Mouse (Mus musculus): ENCODE measurements around the gene Gm45902.

The Gm45902 gene

DNA sequence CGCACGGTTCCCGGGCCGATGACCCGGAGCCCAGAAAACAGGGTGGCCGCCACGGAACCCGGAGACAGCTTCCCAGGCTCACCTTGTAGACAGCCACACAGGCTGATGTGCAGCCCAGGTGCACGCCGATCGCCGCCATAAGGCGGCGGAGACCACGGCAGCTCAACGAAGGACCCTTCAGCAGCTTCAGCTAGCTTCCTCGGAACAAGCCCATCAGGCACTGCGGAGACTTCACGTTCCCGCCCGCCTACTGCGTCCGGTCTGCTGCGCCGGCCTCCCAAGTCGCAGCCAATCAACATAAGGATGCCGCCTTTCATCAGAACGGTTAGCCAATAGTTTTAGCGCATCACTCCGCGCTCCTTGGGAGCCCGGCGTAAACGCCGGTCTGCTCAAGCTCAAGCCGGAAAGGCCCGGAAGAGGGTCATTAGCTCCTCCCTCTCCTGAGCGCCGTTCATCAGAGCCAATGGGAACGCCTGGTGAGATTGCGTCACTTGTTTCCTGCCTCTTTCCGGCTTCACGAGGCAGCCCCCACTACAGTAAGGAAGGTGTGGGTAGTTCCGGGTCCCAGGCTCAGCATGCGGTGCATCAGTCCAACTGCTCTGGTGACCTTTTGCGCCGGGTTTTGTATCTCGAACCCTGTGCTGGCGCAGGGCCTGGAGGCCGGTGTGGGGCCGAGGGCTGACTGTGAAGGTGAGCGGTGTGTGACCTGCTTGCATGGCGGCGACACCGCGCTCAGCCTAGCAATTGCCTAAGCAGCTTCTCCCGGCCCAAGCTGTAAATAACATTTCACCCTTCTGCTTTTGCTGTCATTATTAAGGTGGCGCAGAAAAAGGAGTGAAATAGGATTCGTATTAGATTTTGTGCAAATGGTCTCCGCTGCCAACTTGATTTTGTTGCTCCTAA is at the start of gene Gm45902, which contains the start of the genes Hspa14 and Cdnf:
Gm45902 (minus strand) TSS at position 239 of the 903 bp plus-strand sequence.
Hspa14 (minus strand) TSS at position 263 of the 903 bp plus-strand sequence.
Cdnf (plus strand) TSS at position 479 of the 903 bp plus-strand sequence.
- in situ Hi-C loops (cut with MboI, MseI): no loop called here

DNA sequence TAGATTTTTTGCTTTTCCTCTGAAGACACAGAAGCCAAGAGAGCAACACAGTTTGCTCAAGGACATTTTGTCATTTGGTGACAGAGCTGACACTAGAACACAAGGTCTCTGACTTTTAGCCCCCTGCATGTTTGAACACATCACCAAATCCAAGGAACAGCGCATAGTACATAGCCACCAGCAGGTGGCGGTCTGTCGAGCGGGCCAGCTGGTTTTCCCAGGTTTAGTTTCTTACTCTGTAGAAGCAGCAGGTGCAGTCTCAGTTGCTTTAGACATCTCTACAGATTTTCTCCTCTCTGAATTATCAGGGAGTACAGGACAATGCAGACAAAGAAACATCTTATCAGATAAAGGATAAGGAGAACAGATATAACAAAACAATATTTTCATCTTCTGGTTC is 34.0 kb upstream of the Gm45902 start:
- in situ Hi-C loops (cut with MboI, MseI): loop anchor here (5.0 kb wide), 1 partner anchor 216 kb away; no protein-coding TSS in a partner anchor

DNA sequence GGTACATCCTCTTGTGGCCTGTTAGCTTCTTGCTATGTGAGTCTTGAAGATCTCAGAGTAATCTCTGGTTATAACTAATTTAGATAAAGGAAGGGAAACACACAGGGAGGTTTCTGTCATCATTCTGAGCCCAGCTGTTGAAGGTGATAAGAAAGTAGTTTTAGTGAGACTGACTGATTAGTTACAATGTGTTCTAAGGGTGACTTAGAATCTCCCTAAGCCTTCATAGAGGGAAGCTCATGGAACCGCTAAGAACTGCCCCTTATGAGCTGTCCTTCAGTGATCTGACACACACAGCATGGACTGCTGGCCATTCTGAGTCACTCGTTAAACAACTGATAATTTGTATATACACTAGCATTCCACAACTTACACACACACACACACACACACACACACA is 33.5 kb upstream of the Gm45902 start:
- in situ Hi-C loops (cut with MboI, MseI): loop anchor here (5.0 kb wide), 1 partner anchor 216 kb away; no protein-coding TSS in a partner anchor

DNA sequence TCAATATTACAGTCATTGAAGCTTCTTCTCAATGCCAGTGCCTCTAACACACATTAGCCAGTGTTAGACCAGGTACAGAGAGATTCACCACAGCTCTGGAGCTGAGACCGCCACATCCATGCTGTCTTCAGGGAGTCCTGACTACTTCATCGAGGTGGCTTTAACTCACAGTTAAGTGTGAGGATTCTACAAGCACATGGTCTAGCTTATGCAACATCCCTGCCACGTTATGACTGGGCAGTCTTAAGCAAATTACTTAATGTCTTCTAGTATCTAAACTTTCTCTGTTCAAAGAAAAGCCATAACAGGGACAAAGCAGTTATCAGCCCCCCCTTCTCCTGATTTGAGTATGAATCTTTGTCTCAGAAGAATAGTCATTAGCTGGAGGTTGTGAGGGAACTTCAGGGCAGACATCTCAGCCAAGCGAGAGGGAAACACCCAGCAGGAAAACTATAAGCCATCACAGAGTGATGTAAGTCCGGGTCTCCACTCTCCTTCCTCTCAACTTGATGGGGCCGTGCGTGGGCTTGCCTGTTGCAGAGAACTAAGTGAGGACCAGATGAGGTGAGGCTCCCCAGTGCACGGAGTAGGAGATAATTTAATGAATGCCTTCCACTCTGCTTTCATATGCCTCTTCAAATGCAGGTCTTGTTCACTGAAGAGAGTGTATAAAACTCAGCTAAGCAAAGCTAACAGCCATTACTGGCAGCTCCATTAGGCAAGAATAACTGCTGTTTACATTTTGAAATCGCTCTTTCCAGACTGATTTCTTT is 28.9 kb upstream of the Gm45902 start:
- in situ Hi-C loops (cut with MboI, MseI): no loop called here

DNA sequence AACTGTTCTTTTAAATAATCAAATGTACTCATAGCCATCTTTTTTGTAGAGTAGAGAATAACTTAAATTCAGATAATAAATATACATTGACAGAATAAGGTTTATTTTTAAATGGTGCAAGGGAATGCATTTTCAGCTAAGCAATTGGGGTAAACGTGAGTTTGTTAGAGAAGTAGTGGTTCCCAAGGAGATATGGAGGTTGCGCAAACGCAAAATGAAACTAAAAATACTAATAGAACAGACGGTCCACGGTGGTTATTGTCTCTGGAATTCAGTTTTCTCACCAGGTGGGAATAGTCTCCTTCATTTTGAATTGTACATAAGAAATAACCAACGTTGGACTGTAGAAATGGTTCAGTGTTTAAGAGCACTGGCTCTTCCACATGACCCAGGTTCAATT is 13.7 kb upstream of the Gm45902 start:
- in situ Hi-C loops (cut with MboI, MseI): loop anchor here (5.0 kb wide), 1 partner anchor 266 kb away; no protein-coding TSS in a partner anchor

DNA sequence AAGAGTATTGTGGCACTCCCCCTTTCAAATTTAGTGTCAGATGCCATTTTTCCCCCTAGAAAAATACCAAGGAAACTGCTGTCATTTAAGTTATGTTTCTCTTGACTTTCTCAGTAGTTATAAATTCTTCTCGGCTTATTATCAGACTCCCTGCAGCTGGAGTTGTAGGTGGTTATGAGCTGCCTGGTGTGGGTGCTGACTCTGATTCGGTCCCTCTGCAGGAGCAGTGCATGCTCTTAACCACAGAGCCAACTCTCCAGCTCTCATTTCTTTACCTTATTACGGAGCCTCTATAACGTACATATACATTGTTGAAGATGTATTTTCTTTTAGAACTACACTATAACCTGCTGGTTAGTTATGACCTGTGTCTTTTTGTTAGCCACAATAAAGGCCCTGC is 10.0 kb upstream of the Gm45902 start:
- in situ Hi-C loops (cut with MboI, MseI): no loop called here

DNA sequence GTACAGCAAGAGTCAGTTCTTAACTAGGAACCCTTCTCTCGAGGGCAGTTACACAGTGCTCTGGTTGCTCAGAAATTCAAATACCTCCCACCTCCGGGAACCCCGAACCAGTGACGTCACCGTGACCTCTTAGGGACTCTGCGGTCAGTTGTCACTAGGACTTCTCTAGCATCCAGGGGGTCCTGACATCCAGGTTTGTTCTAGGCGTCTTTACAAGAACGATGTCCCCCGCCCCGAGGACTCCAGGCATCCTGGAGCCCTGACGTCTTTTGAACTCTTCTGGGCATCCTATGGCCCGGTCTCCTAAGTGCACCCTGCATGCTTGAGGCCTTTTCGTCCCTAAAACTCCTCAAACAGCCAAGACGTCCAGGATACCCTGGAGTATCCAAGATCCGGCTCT is 514 bp downstream of the Gm45902 start:
- in situ Hi-C loops (cut with MboI, MseI): no loop called here

DNA sequence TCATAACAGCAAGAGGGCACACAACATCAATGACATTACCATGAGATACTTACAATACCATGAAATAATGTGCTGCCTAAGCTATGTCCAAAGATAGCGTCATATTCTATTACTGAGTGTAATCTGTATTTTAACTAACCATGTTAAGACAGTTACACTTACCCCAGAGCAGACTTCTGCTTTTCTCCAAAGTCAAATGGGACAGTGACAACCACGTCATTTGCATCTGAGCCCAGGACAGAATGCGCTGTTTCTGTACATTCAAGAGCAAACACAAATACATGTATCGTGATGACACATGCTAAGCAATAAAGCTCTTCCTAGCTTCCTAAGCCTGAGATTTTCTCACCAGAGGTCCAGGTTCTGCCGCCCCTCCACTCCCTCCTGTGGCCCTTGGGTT is 11.7 kb downstream of the Gm45902 start:
- in situ Hi-C loops (cut with MboI, MseI): no loop called here

DNA sequence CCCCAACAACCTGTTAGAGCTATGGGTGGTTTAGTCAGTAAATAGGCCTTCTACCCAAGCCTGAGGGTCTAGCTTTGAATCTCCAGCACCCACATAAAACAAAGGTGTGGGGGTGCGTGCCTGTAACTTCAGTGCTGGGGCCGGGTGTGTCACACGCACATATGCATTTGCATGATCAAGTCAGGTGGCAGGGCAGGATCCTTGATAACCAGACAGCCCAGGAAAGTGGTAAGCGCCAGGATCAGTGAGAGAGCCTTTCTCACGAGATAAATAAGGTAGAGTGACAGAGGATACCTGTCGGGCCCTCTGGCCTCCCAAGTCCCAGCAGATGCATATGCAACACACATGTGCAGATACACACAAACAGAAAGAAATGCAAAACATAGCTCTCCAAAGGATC is 13.0 kb downstream of the Gm45902 start:
- in situ Hi-C loops (cut with MboI, MseI): no loop called here

DNA sequence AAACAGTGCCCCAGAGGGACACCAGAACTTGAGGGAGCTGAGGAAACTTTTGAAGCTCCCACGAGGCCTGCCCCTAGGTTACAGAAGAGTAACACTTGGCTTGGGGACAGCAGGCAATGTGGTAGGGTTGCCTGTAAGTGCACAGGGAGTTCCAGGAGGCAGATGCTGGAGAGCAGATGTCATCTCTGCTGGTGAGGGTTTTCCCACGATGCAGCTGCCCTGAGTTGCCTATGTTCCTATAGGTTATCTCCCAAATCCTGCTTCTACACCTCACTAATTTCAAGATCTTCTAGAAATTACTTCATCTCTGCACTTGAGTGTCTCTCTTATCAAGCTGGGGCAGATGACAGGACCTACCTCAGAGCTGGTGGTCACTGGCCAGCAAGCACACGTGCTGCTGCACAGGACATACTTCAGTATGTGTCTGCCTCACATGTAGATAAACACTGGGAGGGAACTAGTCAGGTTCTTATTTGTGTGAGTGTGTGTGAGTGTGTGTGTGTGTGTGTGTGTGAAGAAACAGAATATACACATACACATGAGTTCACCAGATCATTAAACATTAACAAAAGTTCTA is 18.7 kb downstream of the Gm45902 start:
- in situ Hi-C loops (cut with MboI, MseI): no loop called here

DNA sequence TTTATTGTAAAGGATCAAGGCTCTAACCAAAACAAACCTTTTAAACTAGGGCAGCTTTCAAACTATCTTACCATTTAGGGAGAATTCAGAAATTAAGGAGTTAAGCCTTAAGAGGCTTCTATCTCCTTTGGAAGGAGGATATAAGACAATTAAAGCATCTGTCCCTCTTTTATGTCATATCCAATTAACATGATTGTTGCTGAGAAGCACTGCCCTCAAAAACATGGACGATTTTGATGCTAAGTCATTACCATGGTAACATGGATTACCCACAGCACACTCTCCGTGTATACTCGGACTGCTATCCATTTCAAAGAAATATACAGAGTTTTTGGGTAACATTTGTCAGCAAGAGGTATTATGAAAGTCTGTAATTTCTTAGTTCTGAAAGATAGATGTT is 22.8 kb downstream of the Gm45902 start:
- in situ Hi-C loops (cut with MboI, MseI): no loop called here

DNA sequence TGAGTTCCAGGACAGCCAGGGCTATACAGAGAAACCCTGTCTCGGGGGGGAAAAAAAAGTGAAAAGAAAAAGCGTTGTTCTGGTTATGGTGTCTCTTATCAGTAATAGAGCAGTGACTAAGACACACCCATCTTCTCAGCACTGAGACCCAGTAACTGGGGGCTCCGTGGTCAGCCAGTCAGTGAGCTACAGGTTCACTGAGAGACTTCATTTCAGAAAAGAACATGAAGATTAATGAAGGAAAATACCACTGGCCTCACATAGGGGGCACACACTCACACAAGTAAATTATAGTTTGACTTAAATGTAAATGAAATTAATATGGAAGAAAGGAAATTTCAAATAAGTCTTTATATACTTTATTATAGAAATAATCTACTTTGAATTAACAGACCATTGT is 32.4 kb downstream of the Gm45902 start:
- in situ Hi-C loops (cut with MboI, MseI): no loop called here

DNA sequence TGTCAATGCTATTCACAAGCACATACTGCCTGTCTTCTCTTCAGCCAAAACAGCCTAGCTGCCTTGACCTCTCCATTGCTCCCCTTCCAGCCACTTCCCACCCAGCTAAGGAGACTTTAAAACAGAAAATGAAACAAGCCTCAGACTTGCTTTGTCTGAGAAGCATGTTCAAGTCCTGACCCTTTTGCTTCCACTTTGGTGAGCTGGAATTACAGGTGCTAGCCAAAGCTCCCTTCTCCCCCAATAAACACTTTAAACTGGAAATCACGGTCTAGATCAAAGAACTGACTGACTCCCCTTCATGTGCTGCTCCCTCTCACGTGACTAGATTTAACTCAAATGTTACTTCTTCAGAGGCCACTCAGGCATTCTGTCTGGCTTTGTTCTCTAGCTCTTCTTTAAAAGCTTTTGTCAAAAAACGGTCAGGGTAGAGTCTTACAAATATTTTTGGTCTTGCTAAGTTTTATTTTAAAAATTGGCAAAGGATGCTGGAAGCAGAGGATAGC is 36.8 kb downstream of the Gm45902 start:
- in situ Hi-C loops (cut with MboI, MseI): no loop called here

DNA sequence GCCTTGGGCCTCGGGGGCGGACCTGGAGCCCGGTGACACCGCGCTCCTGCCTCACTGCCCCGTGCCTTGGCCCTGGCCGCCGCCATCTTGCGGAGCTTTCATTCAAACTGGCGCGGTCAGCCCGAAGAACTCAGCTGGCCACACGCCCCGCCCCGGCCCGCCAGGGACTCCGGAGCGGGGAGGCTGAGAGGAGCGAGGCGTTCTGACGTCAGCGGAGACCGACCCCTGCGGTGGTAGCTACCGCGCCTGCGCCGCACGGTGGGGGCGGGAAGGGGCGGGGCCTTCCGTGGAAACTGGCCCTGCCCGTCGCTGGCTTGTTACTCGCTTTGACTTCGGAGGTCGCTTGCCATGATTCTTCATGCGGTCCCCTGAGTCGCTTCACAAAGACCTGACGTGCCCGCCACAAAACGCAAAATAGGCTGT is 37.7 kb downstream of the Gm45902 start, which contains the start of gene Suv39h2:
Suv39h2 (minus strand) TSS at position 171 of the 423 bp plus-strand sequence.
- in situ Hi-C loops (cut with MboI, MseI): no loop called here

DNA sequence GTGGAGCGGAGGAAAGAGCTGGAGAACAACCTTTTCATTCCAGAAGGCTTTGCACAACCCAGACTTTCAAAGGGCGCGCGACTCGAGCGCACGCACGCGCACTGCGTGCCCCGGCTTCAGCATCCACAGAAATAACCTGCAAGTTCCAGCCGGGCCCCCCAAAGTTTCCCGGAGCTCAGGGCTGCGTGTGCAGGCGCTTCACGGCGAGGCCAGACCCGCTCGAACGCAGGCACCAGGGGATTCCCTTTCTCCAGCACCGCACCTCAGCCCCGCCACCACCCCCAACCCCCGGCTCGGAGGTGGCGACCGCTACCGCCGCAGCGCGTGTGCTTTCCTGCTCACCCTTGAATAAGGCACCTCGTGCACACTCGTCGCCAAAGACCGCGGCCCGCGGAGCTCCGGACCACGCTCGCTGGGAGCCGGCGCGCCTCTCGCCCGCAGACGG is 38.2 kb downstream of the Gm45902 start:
- in situ Hi-C loops (cut with MboI, MseI): no loop called here

DNA sequence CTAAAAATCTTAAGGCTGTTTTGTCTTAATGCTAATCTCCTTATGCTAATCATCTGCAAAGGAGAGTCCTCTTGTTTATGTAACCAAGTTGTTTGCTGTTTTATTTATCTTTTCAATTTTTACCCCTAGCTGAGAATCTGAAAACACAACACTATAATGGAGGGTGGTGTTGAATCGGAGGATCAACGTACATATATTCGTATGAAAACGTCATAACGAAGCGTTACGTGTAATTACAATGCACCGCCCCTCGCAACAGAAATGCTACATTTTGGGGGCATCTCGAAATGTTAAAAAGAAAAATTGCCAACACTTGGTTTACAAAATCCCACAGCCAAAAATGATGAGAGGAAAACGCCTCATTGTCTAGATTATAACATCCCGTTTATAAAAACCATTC is 38.7 kb downstream of the Gm45902 start:
- in situ Hi-C loops (cut with MboI, MseI): no loop called here

DNA sequence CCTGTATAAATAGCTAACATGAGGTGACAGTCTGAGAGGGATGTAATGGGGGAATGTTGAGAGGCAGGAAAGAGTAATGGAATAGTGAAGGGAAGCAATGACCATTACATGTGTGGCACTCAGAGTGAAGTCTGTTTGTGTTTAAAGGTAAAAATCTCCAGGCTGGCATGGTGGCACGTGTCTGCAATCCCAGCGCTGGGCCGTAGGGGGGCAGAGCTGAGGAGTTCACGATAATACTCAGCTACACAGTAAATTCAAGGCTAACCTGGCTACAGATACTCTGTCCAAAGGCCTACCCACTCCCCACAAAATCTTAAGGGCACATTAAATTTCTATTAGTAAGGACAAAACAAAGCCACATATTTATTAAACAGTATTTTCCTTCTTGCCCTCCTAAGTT is 56.0 kb downstream of the Gm45902 start:
- in situ Hi-C loops (cut with MboI, MseI): no loop called here
